Mouse (Mus musculus): ENCODE results near the gene Dbn1. TPM values are rescaled to one million over a fixed set of nuclear protein-coding genes. Genes with fewer than 3 reads are reported as not detected.

The Dbn1 gene
- polyA plus RNA-seq (2012; ENCODE audit: insufficient read depth, insufficient read length, missing spikeins): 7.6 and 8.3 TPM in 2 replicates

DNA sequence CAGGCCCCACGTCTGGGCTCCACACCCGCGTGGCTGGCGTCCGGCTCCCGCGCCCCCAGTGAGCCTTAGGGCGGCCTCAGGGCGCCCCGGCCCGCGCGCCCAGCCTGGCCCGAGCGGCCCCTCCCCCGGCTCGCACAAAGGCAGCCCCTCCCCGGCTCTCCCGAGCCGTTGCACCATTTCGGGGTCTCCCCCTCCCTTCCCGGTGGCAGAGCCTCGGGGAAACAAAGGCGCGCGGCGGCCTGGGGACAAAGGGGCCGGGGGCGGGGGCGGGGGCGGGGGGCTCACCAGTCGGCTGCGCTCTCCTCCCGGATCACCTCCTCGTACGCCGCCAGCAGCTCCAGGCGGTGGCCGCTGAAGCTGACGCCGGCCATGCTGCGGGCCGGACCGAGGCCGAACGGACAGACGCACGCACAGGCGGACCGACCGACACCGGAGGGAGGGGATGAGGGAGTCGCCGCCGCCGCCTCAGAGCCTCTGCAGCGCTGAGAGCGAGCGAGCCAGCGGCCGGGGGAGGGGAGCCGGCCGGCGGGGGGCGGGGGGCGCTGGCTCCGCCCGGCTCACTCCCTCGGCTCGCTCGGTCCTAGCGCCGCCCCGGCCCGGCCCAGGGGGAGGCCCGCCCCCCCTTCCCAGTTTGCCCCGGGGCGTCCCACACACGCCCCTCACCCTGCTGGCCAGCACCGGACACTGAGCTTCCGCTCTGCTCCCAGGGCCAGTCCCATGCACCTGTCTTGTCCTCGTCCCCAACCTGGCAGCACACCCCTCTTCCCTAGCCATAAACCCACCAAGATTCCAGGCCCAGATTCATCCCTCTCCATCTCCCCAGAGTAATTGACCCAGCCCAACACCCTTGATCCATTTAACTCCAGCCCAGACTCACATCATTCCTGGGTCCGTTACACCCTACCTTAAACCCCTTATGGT is at the start of gene Dbn1:
Gene Dbn1 (minus strand): TSS at position 534 of the 921 bp plus-strand sequence.
- H3K27ac ChIP-seq (replicated peaks; ENCODE audit: low read depth, low read length): no peak within 1 kb of the TSS
- H3K4me3 ChIP-seq (ENCODE audit: insufficient read depth, low read depth, low read length): peak within 1 kb of the TSS; percentile 65
- H3K4me1 ChIP-seq (ENCODE audit: control insufficient read depth, insufficient read depth, insufficient read length, low read length): no peaks in the 10 kb centered on the region

DNA sequence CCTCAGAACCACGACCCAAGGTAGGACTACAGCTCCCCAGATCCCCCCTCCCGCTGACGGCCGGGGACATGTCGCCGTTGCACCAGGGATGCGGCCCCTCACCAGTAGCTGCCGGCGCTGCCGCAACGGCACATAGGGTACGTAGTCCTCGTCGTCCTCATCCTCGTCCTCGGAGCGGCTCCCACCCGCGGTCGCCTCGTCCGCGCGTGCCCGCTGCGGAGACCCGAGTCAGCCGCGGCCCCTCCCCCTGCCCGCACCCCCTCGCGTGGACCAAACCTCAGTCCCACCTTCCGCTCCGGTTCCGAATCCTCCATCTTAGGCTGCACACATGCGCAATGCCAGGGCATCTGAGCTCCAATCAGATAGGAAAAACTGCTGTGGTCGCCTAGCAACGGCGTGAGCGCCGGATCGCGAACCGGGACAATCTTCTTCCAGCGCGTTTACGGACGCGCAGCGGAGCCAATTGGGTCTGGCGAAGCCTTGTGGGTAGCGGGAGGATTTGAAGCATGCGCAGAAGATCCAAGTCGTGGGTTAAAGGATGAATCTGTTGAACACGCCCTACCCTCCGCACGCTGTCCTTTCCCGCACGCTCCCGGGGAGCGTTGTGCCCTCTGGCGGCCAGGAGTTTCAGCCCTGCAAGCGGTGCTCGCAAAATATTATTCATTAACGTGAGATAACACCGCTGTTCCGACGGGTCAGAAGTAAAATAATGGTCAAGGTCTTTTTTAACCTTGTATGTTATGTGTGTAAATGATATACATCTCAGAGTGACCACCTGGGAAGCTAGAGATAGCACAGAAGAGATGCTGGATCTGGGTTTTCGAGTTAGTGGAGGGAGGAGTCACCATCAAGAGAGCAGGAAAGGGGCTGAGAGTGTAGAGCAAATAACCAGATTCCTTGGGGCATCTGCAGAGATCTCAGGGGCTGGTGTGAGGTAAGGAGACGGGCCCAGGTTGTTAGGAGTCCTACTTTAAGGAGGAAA is 48.6 kb upstream of the Dbn1 start, which contains the start of gene Ddx41:
Gene Ddx41 (minus strand): TSS at position 465 of the 982 bp plus-strand sequence.
- peak within 1 kb of the TSS; percentile 65 for H3K4me3 ChIP-seq (ENCODE audit: insufficient read depth, low read depth, low read length)
- H3K4me1 ChIP-seq (ENCODE audit: control insufficient read depth, insufficient read depth, insufficient read length, low read length): 0 out of 2 replicates have a peak, but pooled peaks cover 3% of the 10 kb centered on the region
- H3K27ac ChIP-seq (replicated peaks; ENCODE audit: low read depth, low read length): no peak within 1 kb of the TSS

DNA sequence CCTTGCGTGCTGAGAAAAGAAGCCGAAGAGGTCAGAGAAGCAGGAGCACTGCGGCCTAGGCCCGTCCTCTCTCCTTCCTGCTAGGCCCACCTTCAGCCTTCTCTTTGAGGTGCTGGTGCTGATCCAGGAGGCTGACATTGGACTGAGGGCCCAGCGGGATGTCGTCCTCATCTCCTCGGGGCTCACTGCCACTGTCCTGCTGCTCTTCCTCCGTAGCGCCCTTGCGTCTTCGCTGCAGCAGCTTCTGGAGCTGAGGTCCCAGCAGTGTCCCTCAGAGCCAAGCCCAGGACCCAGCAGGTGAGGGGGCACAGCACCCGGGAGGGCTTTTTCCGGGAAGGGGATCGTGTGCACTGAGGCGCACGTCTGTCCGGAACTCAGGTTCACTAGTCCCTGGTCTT is 47.9 kb upstream of the Dbn1 start:
- H3K4me1 ChIP-seq (ENCODE audit: control insufficient read depth, insufficient read depth, insufficient read length, low read length): 0 out of 2 replicates have a peak, but pooled peaks cover 3% of the 10 kb centered on the region
- H3K4me3 ChIP-seq (ENCODE audit: insufficient read depth, low read depth, low read length): peak overlapping the region; percentile 65
- H3K27ac ChIP-seq (replicated peaks; ENCODE audit: low read depth, low read length): no peak overlapping the region

DNA sequence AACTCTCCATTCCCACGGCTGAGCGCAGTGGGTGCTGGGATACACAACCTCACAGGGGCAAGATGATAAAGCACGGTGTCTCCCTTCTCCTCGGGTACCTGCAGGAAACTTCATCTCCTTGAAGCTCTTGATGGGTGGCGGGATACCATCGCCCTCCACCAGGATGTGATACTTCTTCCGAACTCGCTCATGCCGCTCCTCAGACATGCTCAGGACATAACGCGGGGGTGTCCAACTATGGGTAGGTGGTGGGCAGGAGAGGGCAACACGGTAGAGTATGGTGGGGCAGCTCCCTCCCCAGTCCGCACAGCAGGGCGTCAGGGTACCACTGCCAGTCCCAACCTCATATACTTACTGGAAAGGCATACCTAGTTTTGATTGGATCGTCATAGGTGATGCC is 47.3 kb upstream of the Dbn1 start:
- Histone ChIP-seq H3K4me1 (ENCODE audit: control insufficient read depth, insufficient read depth, insufficient read length, low read length) (0 out of 2 replicates have a peak, but pooled peaks cover 3% of the 10 kb centered on the region), H3K4me3 (ENCODE audit: insufficient read depth, low read depth, low read length) (peak overlapping the region; percentile 65)

DNA sequence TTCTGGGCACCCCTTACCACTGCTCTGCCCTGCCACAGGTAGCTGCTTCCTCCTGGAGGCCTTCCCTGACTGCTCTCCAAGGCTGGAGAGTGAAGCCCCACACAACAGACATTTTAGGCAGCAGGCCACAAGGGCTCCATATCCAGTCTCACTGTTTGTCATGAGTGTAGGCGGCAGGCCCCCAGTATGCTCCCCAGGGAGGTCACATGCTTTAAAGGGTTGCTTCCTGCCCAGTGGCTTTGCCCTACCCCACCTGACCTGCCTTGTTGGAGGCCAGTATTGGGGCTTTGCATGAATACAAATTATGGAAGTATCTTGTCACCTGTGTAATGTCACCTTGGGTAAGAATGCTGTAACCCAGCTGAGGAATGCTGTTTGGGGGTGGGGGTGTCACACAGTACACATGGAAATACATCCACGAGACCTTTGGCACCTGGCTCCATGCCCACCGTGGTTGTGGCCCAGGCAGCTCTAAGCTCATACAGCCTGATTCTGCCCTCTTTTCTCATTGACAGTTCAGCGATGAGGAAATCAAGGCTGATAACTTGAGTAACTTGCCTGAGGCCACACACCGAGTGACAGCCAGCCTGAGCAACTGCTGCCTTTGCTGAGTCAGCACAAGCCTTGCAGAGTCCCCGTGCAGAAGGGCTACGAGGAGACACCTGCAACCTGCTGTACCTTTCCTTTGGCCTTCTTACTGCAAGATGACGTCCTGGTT is 41.4 kb upstream of the Dbn1 start, which contains the start of gene Dok3:
Gene Dok3 (minus strand): TSS at position 99 of the 718 bp plus-strand sequence.
- H3K27ac ChIP-seq (replicated peaks; ENCODE audit: low read depth, low read length): peak within 1 kb of the TSS; percentile 56
- H3K4me1 ChIP-seq (ENCODE audit: control insufficient read depth, insufficient read depth, insufficient read length, low read length): peaks cover 7% of the 10 kb centered on the region
- H3K4me3 ChIP-seq (ENCODE audit: insufficient read depth, low read depth, low read length): peak within 1 kb of the TSS; percentile 53

More for the DNA sequence above, 47.3 kb upstream of the Dbn1 start:
- H3K27ac ChIP-seq (replicated peaks; ENCODE audit: low read depth, low read length): no peak overlapping the region

DNA sequence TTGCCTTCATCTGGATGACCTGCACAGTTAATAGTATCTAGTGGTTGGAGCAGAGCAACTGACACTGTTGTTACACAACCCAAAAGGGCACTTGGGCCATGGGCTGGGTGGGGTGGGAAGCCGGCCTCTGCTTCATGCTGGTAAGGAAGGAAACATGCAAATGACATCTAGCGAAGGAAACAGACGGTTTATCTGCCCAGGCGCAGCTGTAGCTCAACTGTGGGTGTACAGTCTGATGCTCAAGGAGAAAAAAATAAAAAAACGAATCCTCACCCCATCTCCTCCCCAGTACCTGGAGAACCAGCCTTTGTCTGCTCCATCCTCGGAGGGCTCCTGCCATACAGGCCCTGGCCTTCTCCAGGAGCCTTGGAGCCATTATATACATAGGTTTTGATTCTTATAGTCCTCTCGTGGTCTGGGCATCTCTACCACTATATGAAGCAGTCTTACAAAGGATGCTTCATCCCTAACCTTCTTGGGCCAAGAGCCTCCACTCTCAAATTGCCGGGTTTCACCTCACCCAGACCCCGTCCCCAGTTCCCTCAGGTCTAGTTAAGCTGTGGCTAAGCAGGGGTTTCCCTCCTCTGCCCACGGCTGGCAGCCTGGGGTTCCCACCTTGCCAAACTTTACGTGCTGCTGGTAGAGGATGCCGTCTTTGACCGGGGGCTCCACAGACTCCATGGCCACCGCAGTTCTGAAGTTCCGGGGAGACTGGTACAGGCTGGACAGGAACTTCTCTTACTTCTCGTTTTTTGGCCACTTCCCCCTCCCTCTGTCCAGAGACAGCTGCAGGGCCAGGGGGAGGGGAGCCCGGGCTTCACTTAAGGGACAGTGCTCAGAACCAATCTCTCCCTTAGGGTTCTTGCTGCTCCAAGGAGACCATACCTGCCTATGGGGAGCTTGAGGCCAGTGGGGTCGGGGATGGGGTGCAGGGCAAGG is 40.2 kb upstream of the Dbn1 start:
- Histone ChIP-seq H3K27ac (replicated peaks; ENCODE audit: low read depth, low read length) (peak overlapping the region; percentile 56), H3K4me3 (ENCODE audit: insufficient read depth, low read depth, low read length) (peak overlapping the region; percentile 53), H3K4me1 (ENCODE audit: control insufficient read depth, insufficient read depth, insufficient read length, low read length) (peaks cover 7% of the 10 kb centered on the region)

DNA sequence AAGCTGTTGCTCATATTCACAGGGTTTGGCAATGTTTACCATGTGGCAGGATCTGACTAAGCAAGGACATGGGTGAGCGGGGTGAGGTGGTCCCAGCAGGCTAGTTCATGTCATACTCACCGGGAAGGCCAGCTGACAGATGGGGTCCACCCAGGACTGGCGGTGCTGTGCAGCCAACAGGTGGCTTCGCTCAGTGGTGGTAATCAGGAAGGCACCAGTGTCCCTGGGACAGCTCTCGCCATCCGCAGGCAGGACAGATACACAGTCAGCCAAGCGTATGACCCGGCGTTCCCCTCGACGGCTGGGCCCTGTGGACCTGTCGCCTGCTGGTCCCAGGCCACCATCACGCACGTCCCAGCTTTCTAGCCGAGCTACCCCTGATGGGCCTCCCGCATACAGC is 39.3 kb upstream of the Dbn1 start:
- no peak overlapping the region; the same call in 1 of the 2 replicates for H3K4me3 ChIP-seq (ENCODE audit: insufficient read depth, low read depth, low read length)
- H3K4me1 ChIP-seq (ENCODE audit: control insufficient read depth, insufficient read depth, insufficient read length, low read length): peaks cover 7% of the 10 kb centered on the region
- peak overlapping the region; percentile 16; the same call in 1 of the 2 replicates for H3K27ac ChIP-seq (replicated peaks; ENCODE audit: low read depth, low read length)

DNA sequence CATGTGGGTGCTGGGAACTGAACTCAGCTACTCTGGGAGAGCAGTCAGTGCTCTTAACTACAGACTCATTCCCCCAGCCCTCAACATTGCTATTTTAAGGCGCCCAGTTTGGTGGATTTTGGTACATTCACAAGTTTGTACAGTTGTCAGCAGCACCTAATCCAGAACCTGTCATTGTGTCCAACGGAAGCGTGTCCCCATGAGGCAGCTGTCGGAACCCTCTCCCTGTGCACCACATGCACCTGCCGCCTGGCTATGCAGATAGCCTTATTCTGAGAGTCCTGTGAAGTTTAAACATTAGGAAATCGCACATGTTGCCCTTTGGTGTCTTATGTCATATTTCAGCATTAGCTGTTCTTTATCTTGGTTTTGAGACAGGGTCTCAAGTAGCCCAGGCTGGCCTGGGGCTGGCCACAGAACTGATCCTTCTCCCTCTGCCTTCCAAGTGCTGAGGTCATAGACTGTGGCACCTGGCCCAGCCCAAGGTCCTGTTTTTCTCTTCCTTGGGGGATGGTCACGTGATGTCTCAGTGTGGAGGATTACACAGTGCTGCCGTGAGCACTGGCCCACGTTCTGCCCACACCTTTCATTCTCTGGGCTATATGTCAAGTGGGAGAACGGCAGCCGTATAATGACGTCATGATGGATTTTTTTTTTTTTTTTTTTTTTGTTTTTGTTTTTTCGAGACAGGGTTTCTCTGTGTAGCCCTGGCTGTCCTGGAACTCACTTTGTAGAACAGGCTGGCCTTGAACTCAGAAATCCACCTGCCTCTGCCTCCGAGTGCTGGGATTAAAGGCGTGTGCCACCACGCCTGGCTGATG is 38.0 kb upstream of the Dbn1 start:
- Histone ChIP-seq H3K4me3 (ENCODE audit: insufficient read depth, low read depth, low read length) (no peak overlapping the region), H3K27ac (replicated peaks; ENCODE audit: low read depth, low read length) (no peak overlapping the region), H3K4me1 (ENCODE audit: control insufficient read depth, insufficient read depth, insufficient read length, low read length) (peaks cover 7% of the 10 kb centered on the region)

DNA sequence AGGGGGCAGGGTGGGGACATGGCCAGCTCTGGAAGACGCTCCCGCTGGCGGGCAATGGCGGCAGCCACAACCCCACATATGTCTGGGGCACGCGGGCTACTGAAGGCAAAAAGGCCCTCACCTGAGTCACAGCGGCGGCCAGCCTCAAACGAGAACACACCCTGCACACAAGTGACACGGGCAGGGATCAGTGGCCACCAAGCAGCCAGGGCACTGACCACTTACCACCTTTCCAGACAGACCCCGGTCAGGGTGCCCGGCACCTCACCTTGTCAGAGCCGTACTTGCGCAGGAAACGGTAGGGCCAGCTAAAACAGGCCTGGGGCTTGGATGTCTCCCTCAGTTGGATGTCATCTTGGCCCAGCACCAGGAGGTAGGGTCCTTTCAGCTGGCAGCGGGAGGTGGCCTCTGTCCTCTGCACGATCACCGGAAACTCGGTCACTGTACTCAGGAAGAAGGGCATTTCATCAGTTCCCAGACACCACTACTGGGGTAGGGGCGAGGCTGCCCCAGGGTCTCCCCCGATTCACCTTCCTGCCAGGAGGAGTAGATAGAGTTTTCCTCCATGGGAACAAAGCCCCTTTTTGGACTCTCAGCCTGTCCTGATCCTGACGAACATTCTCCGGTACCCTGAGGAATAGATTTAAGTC is 36.2 kb upstream of the Dbn1 start:
- Histone ChIP-seq H3K27ac (replicated peaks; ENCODE audit: low read depth, low read length) (no peak overlapping the region), H3K4me1 (ENCODE audit: control insufficient read depth, insufficient read depth, insufficient read length, low read length) (peaks cover 7% of the 10 kb centered on the region), H3K4me3 (ENCODE audit: insufficient read depth, low read depth, low read length) (no peak overlapping the region)

DNA sequence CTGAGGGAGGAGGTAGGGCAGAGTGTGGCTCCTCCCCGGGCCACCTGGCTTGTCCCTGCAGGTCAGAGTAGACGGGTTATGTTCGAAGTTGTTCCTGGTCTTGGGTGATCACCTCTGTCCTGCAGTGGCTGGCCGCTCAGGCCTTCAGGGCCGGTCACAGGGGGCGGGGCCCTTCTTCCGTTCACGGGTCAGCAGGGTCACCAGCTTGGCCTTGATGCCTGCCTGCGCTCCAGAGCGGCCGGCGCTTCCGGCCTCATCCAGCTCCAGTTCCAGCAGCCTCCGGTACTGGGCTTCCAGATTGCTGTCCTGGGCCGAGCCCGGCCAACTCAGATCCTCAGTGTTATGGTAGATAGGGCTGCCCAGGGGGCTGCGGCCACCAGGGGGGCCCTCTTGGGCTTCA is 35.4 kb upstream of the Dbn1 start:
- peak overlapping the region; percentile 32 for H3K27ac ChIP-seq (replicated peaks; ENCODE audit: low read depth, low read length)
- H3K4me3 ChIP-seq (ENCODE audit: insufficient read depth, low read depth, low read length): no peak overlapping the region
- peaks cover 7% of the 10 kb centered on the region for H3K4me1 ChIP-seq (ENCODE audit: control insufficient read depth, insufficient read depth, insufficient read length, low read length)

DNA sequence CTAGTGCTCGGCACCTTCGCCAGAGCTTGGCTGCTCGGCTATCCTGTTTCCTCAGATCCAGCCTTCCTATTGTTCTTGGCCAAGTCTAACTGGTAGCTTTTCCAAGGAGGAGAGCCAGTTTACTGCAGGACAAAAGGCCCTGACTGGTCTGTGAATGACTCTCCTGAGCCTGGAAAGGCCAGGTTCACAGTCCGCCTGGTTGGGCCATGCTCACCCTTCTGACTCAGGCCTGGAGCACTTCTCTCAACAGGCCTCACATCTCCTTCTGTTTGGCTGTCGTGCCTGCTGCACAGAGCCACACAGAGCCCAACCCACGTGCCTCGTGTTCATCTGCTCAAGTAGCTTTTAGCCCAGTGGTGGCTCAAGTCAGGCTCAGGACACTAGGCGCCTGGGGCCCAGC is 34.8 kb upstream of the Dbn1 start:
- Histone ChIP-seq H3K4me3 (ENCODE audit: insufficient read depth, low read depth, low read length) (no peak overlapping the region), H3K4me1 (ENCODE audit: control insufficient read depth, insufficient read depth, insufficient read length, low read length) (peaks cover 7% of the 10 kb centered on the region), H3K27ac (replicated peaks; ENCODE audit: low read depth, low read length) (peak overlapping the region; percentile 32)

DNA sequence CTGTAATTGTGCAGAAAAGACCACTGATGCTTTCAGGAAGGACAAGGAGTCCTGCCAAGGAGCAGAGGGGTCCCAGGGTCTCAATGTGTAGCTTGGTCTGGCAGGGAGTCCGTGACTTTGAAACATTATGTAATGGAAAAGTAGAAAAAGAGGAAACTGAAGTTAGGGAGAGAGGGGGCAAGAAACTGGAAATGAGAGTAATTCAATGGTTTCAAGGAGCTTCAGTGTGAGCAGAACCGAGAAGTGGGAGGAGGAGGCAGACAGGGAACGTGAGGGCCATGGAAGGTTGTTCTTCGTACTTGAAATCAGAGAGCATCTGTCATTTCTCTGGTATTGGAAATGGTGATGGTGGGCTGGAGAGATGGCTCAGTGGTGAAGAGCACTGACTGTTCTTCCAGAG is 31.7 kb upstream of the Dbn1 start:
- peaks cover 2% of the 10 kb centered on the region; the same call in 1 of the 2 replicates for H3K4me1 ChIP-seq (ENCODE audit: control insufficient read depth, insufficient read depth, insufficient read length, low read length)
- no peak overlapping the region for H3K27ac ChIP-seq (replicated peaks; ENCODE audit: low read depth, low read length)
- no peak overlapping the region for H3K4me3 ChIP-seq (ENCODE audit: insufficient read depth, low read depth, low read length)

Measured in brown adipose tissue, adult 24 weeks (tissue).